Mouse (Mus musculus): ENCODE data around the gene Wfdc8.
"Not testable (repeated sequence)": the region's sequence is repeated elsewhere in the genome, so short reads cannot be mapped to it uniquely, and the experiment has no call there.

- TF ChIP-seq CTCF (IDR thresholded peaks at IDR 0.05; ENCODE audit: low read depth, low read length); EP300 (IDR thresholded peaks at IDR 0.05; ENCODE audit: insufficient read depth, low read depth, low read length): not testable (repeated sequence)
These were observed 28.3 kb downstream of the Wfdc8 start, which contains the start of gene Wfdc6a for GRCm38 (mm10) chr2:164585025-164585725.

Data from ES-Bruce4 (cell line).